Mouse (Mus musculus): Measurements from ENCODE around the gene Vmn1r204.
"Not testable (repeated sequence)": the region's sequence is repeated elsewhere in the genome, so short reads cannot be mapped to it uniquely, and the experiment has no call there.

Vmn1r204 gene

GRCm38 (mm10) chr13:22552898-22553297 lies at the start of gene Vmn1r204:
Vmn1r204 (plus strand) TSS chr13:22553198.
- not testable (repeated sequence) for DNase-seq (ENCODE audit: low spot score)

- no peak for DNase-seq (ENCODE audit: low spot score)
These were observed 47.7 kb upstream of the Vmn1r204 start, which contains the start of gene Vmn1r202 for GRCm38 (mm10) chr13:22505281-22505680. Vmn1r202 (minus strand) TSS chr13:22505381.

DNA sequence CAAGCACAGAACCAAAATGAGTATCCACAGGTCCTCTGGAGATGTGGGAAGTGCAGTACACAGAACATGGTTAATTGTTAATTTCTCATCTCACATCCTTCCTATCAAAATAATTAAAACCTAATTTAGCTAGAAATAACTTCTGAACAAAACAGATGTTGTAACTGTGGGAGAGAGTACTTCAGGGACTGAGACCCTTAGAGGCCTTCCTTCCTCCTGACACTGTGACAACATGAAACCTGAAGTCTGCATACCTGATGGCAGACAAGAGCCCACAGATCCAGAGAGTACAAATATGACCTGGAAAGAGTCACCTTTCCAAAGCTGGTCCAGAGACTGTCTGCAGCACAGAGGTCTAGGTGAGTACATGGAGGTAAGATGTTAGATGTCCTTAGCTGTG lies 35.2 kb upstream of the Vmn1r204 start, which contains the start of gene Vmn1r203:
Gene Vmn1r203 (plus strand): TSS at position 301 of the 400 bp plus-strand sequence.
- no peak for DNase-seq (ENCODE audit: low spot score)

DNA sequence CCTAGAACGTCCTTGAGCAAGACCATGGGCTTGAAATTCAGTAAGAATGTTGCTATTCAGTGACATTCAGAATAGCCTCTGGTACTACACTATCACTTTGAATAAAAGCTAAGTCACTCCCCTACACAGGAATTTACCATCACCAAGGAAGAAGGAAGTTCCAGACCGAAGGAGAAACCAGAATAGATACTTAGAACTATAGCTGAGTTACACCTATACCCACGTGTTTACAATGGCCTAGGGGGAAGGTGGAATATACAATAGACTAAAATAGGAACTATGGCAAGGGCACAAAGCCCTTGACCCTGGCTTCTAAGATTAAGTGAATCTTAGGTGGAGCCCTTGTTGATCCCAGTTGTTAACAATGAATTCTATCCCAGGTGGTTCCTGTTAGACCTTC lies 21.9 kb downstream of the Vmn1r204 start:
- not testable (repeated sequence) for DNase-seq (ENCODE audit: low spot score)

DNA sequence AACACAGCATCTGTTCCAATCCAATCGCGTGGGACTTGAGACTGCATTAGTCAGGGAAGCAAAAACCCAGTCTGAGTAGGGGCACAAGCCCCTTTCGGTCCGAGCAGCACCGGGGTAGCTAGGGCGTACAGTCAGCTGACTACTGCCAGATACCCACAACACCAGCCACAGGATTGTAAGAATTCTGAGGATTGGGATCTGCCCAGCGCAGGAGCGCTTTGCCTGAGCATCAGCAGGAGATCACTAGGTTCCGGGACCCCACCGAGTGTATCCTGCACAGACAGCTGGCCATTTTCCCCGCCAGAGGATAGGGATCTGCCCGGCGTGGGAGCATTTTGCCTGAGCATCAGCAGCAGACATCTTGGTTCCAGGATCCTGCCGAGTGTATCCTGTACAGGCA lies 30.3 kb downstream of the Vmn1r204 start:
- not testable (repeated sequence) for DNase-seq (ENCODE audit: low spot score)

- DNase-seq (ENCODE audit: low spot score): no peak
These were observed 39.9 kb downstream of the Vmn1r204 start, which contains the start of gene Vmn1r205 for GRCm38 (mm10) chr13:22592900-22593299. Vmn1r205 (minus strand) TSS chr13:22593000.
